Comparison of ENCODE assay signal across 19 mouse cellular contexts in the genomic region with DNA sequence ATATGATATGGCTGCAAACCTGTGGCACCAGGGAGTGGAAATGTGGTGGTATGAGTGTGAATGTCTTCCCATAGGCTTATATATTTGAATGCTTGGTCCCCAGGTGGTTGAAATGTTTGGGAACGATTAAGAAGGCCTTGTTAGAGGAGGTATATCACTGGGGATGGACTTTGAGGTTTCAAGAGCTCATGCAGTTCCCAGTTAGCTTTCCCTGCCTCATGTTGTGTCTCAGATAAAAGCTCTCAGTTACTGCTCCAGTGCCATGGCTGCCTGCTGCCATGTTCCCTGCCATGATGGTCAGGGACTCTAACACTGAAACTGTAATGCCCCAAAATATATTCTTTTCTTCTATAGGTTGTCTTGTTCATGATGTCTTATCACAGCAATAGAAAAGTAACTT. TPM values are rescaled to one million over a fixed set of nuclear protein-coding genes. Genes with fewer than 3 reads are reported as not detected.
DNase-seq lines count a peak whose midpoint lies in the region; ATAC-seq and TF ChIP-seq lines count a peak whose summit lies in the region.
"Had no signal": no experiment of that assay in that cellular context is flagged by ENCODE, and none has a peak within 500 bp of the region (broad histone marks: within the 10 kb centered on the region; RNA-seq: fewer than 3 reads in every experiment).

No protein-coding gene starts in this region.

- H3K27ac ChIP-seq in midbrain, embryonic 11.5 days (ENCODE audit: low read depth, low read length) = no peak overlapping the region
- no peak overlapping the region for H3K27ac ChIP-seq in midbrain, postnatal 0 days (ENCODE audit: low read depth, low read length)

- no peaks in the 10 kb centered on the region for H3K9me3 ChIP-seq in midbrain, embryonic 11.5 days (ENCODE audit: control insufficient read depth, low read length)
- no peaks in the 10 kb centered on the region for H3K9me3 ChIP-seq in midbrain, postnatal 0 days (ENCODE audit: low read length)
- H3K9me3 ChIP-seq: G1E had no signal

- H3K4me2 ChIP-seq in midbrain, embryonic 11.5 days = no peak overlapping the region
- H3K4me2 ChIP-seq in midbrain, postnatal 0 days (ENCODE audit: low read depth, low read length, poor library complexity, severe bottlenecking) = no peak overlapping the region

- WGBS in midbrain, embryonic 11.5 days = 84% methylated on average over 1 of the region's 1 CpGs
- 84% methylated on average over 1 of the region's 1 CpGs for WGBS in midbrain, postnatal 0 days

- H3K4me3 ChIP-seq in midbrain, embryonic 11.5 days (ENCODE audit: low read depth, low read length) = no peak overlapping the region
- H3K4me3 ChIP-seq in midbrain, postnatal 0 days (ENCODE audit: low read depth, low read length) = no peak overlapping the region

- ATAC-seq in midbrain, embryonic 11.5 days (ENCODE audit: low FRiP score) = no peak
- no peak for ATAC-seq in midbrain, postnatal 0 days (ENCODE audit: low FRiP score)
- ATAC-seq: activated CD4-positive, CD25-positive, alpha-beta regulatory T cell, adult 4 months; CD4-positive, CD25-positive, alpha-beta regulatory T cell, adult 4 months; Patski had no signal

- no peak for TF ChIP-seq CTCF in midbrain, postnatal 0 days (IDR thresholded peaks at IDR 0.05)

- H3K27me3 ChIP-seq in midbrain, embryonic 11.5 days (ENCODE audit: control insufficient read depth, insufficient read depth, low read length) = no peaks in the 10 kb centered on the region
- H3K27me3 ChIP-seq in midbrain, postnatal 0 days (ENCODE audit: insufficient read depth, low read length) = no peaks in the 10 kb centered on the region
- H3K27me3 ChIP-seq: CH12.LX, Patski had no signal

- peaks cover 8% of the 10 kb centered on the region; the same call in 1 of the 2 replicates for H3K36me3 ChIP-seq in midbrain, embryonic 11.5 days (ENCODE audit: control insufficient read depth, insufficient read depth, low read length)
- H3K36me3 ChIP-seq in midbrain, postnatal 0 days (ENCODE audit: insufficient read depth, low read length) = peaks cover 13% of the 10 kb centered on the region; the same call in 1 of the 2 replicates

- H3K4me1 ChIP-seq in midbrain, embryonic 11.5 days (ENCODE audit: control insufficient read depth, insufficient read depth, low read length) = no peaks in the 10 kb centered on the region
- H3K4me1 ChIP-seq in midbrain, postnatal 0 days (ENCODE audit: insufficient read depth, low read length) = no peaks in the 10 kb centered on the region

- DNase-seq in heart, adult 11 months = peak; percentile 71
- no peak for DNase-seq in heart, postnatal 4 days
- DNase-seq in midbrain, embryonic 11.5 days (ENCODE audit: low spot score, missing footprints) = peak; percentile 73
- no peak for DNase-seq in midbrain, postnatal 0 days (ENCODE audit: low spot score)
- DNase-seq: adrenal gland, adult 2 months; adrenal gland, adult 8-10 months; adrenal gland, postnatal 10 days; adrenal gland, postnatal 14 days; adrenal gland, postnatal 25 days; adrenal gland, postnatal 36 days; B cell, adult 2 months; cerebellum, adult 11 months; cerebellum, adult 11-12 months; cerebellum, adult 18-20 months had no signal

- no peak overlapping the region for H3K9ac ChIP-seq in midbrain, embryonic 11.5 days (ENCODE audit: low read length)
- no peak overlapping the region for H3K9ac ChIP-seq in midbrain, postnatal 0 days (replicated peaks; ENCODE audit: low read length, poor library complexity, severe bottlenecking)

RNA-seq across cellular contexts. Expression of a gene that starts 19.3 kb away (rescaled TPM):
- total RNA-seq in heart, postnatal 4 days (2021) = 10 to 100 TPM; 41.1 to 44.4 TPM
- polyA plus RNA-seq in midbrain, embryonic 11.5 days (2014; fragmentation: Nextera tagmentation; extraction: Ambion mirVana) = 61.1 and 70.3 TPM in 2 replicates
- total RNA-seq in midbrain, postnatal 0 days (2014; rRNA removed) = 36.7 and 41.8 TPM in 2 replicates
- 24.0 and 30.8 TPM in 2 replicates for polyA plus RNA-seq in midbrain, postnatal 0 days (2015; fragmentation: Nextera tagmentation; extraction: Ambion mirVana)

RNA-seq across cellular contexts. Expression of a gene that starts 47.7 kb away (rescaled TPM):
- total RNA-seq in heart, postnatal 4 days (2021) = 10 to 100 TPM; 28.9 to 29.1 TPM
- 11.0 and 13.3 TPM in 2 replicates for polyA plus RNA-seq in midbrain, embryonic 11.5 days (2014; fragmentation: Nextera tagmentation; extraction: Ambion mirVana)
- 6.3 and 10.9 TPM in 2 replicates for total RNA-seq in midbrain, postnatal 0 days (2014; rRNA removed)
- polyA plus RNA-seq in midbrain, postnatal 0 days (2015; fragmentation: Nextera tagmentation; extraction: Ambion mirVana) = 4.0 and 5.0 TPM in 2 replicates

Comparison
In these comparisons a context has a peak if more than half of its experiments do, and no peak if none do; other contexts are left out.
1. DNase-seq: peak in heart, adult 11 months (single experiment) and midbrain, embryonic 11.5 days (single experiment); none in heart, postnatal 4 days (single experiment) and midbrain, postnatal 0 days (single experiment).